Comparison of ENCODE assay signal across 9 mouse cellular contexts in the genomic region with DNA sequence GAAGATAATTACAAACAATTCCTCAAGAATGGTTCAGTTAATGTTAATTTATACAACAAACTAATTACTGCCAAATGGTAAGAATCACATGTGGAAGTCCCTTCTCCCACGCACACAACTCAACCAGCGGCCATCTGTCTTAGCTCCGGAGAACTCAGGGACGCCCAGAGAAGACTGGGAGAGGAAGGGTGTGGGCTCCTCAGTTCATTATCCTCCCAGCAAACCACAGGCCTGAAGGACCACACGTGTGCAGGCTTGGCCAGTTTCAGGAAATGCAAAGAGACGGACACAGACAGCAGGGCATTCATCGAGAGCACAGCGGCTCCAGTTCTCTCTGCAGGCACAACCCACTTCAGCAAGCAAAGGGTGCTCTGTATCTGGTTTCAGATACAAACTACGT.
DNase-seq lines count a peak whose midpoint lies in the region; ATAC-seq and TF ChIP-seq lines count a peak whose summit lies in the region.
"Had no signal": no experiment of that assay in that cellular context is flagged by ENCODE, and none has a peak within 500 bp of the region (broad histone marks: within the 10 kb centered on the region; RNA-seq: fewer than 3 reads in every experiment).

No protein-coding gene starts in this region.

- peak; percentile 19 to 23 for DNase-seq in cerebellum, postnatal 25 days
- DNase-seq in cerebellum, adult 11 months = no peak
- peak; percentile 20 for DNase-seq in lung, embryonic 14.5 days
- DNase-seq in lung, postnatal 36 days = no peak
- peak; percentile 24 for DNase-seq in layer of hippocampus, adult 9-10 months (ENCODE audit: low spot score)
- peak; percentile 22 for DNase-seq in right cerebral cortex, postnatal 14 days
- no peak for DNase-seq in B cell, adult 2 months
- no peak for DNase-seq in ovary, postnatal 36 days (ENCODE audit: low spot score)

- no peaks in the 10 kb centered on the region; the same call in 1 of the 2 replicates for H3K9me3 ChIP-seq in lung, embryonic 14.5 days (ENCODE audit: low read depth, low read length)
- H3K9me3 ChIP-seq: liver, embryonic 15.5 days had no signal

- no peak overlapping the region for H3K27ac ChIP-seq in lung, embryonic 14.5 days (ENCODE audit: low read depth)
- H3K27ac ChIP-seq: liver, embryonic 15.5 days had no signal

- no peak overlapping the region for H3K9ac ChIP-seq in lung, embryonic 14.5 days
- H3K9ac ChIP-seq: liver, embryonic 15.5 days had no signal

- no peaks in the 10 kb centered on the region for H3K4me1 ChIP-seq in lung, embryonic 14.5 days (ENCODE audit: insufficient read depth)
- H3K4me1 ChIP-seq: liver, embryonic 15.5 days had no signal

- no peaks in the 10 kb centered on the region for H3K36me3 ChIP-seq in lung, embryonic 14.5 days (ENCODE audit: insufficient read depth)
- H3K36me3 ChIP-seq: liver, embryonic 15.5 days had no signal

- WGBS in lung, embryonic 14.5 days = 38% methylated on average over 9 of the region's 9 CpGs

- H3K27me3 ChIP-seq in lung, embryonic 14.5 days (ENCODE audit: insufficient read depth, low read length) = no peaks in the 10 kb centered on the region
- H3K27me3 ChIP-seq: liver, embryonic 15.5 days had no signal

- H3K4me3 ChIP-seq in lung, embryonic 14.5 days (ENCODE audit: low read depth, low read length) = no peak overlapping the region
- H3K4me3 ChIP-seq: liver, embryonic 15.5 days had no signal

- no peak for ATAC-seq in lung, embryonic 14.5 days (ENCODE audit: insufficient read depth)

- no peak for TF ChIP-seq CTCF in lung, embryonic 14.5 days (IDR thresholded peaks at IDR 0.05; ENCODE audit: low read depth)

- H3K4me2 ChIP-seq in lung, embryonic 14.5 days = no peak overlapping the region
- H3K4me2 ChIP-seq: liver, embryonic 15.5 days had no signal

Comparison
In these comparisons a context has a peak if more than half of its experiments do, and no peak if none do; other contexts are left out.
1. DNase-seq: peak in cerebellum, postnatal 25 days (2 of 2), lung, embryonic 14.5 days (single experiment), layer of hippocampus, adult 9-10 months (single experiment) and right cerebral cortex, postnatal 14 days (single experiment); none in cerebellum, adult 11 months (single experiment), lung, postnatal 36 days (single experiment), B cell, adult 2 months (0 of 2) and ovary, postnatal 36 days (single experiment).